Mouse (Mus musculus) liver, embryonic 16.5 days (tissue): ENCODE data around the gene Med16. TPM values are rescaled to one million over a fixed set of nuclear protein-coding genes. Genes with fewer than 3 reads are reported as not detected.
A peak's percentile ranks its signal among the peaks of the same experiment; 100 is the strongest.

Source experiments
- ATAC-seq: fragments of 200-750 bp; cut with Nextera tagmentation; 2 replicates; pipeline ENCODE4 v1.8.0; 2017; ENCODE audit warnings: low read depth, mild to moderate bottlenecking, moderate number of reproducible peaks, moderate library complexity
- H3K27ac ChIP-seq: fragments of 300-500 bp; sonication (generic); 2 replicates; pipeline ENCODE4 v1.5.1; 2014; ENCODE audit warnings: mild to moderate bottlenecking, low read length
- H3K27me3 ChIP-seq: fragments of 300-500 bp; sonication (generic); 2 replicates; pipeline ENCODE4 v1.6.1; 2014; ENCODE audit warnings: low read depth, low read length, mixed read lengths; ENCODE audit not compliant: control insufficient read depth, insufficient read depth
- H3K36me3 ChIP-seq: fragments of 300-500 bp; sonication (generic); 2 replicates; pipeline ENCODE4 v1.6.1; 2014; ENCODE audit warnings: mild to moderate bottlenecking; ENCODE audit not compliant: control insufficient read depth, insufficient read depth
- H3K4me1 ChIP-seq: fragments of 300-500 bp; sonication (generic); 2 replicates; pipeline ENCODE4 v1.6.1; 2014; ENCODE audit warnings: low read depth, low read length, mixed read lengths; ENCODE audit not compliant: control insufficient read depth
- H3K4me2 ChIP-seq: fragments of 300-500 bp; sonication (generic); 2 replicates; pipeline ENCODE4 v1.6.1; 2014; ENCODE audit warnings: low read depth, low read length, mixed read lengths
- H3K4me3 ChIP-seq: fragments of 300-500 bp; sonication (generic); 2 replicates; pipeline ENCODE4 v1.5.1; 2014; ENCODE audit warnings: low read depth, mild to moderate bottlenecking, low read length
- H3K9ac ChIP-seq: fragments of 300-500 bp; sonication (generic); 2 replicates; pipeline ENCODE4 v1.6.1; 2014; ENCODE audit warnings: low read depth, low read length
- H3K9me3 ChIP-seq: fragments of 300-500 bp; sonication (generic); replicated peaks from 2 replicates; pipeline ENCODE4 v1.6.1; 2016; ENCODE audit warnings: low read length; ENCODE audit not compliant: control insufficient read depth
- WGBS: fragments of 180-500 bp; shearing (Covaris S2); extraction: QIAGEN DNeasy Blood & Tissue Kit; methylation state at CpG from one replicate; pipeline ENCODE4 v1.1.7; 2014; ENCODE audit not compliant: insufficient replicate concordance; 5-methylcytosine and 5-hydroxymethylcytosine counted together
- polyA plus RNA-seq: library from polyadenylated mRNA; unstranded; fragments of >200 nt; fragmentation: Nextera tagmentation; extraction: Ambion mirVana; gene quantifications from 2 replicates; pipeline ENCODE4 v1.2.1, GENCODE M21; 2015

Gene Med16
- polyA plus RNA-seq, 1 experiment from 2014 or later, result 15.3 TPM

- 27% methylated on average over 6 of the region's 6 CpGs for WGBS
- peaks cover 58% of the 10 kb centered on the region for H3K4me1 ChIP-seq
These were observed 52.4 kb downstream of the Med16 start for GRCm38 (mm10) chr10:79856280-79856679.

DNA sequence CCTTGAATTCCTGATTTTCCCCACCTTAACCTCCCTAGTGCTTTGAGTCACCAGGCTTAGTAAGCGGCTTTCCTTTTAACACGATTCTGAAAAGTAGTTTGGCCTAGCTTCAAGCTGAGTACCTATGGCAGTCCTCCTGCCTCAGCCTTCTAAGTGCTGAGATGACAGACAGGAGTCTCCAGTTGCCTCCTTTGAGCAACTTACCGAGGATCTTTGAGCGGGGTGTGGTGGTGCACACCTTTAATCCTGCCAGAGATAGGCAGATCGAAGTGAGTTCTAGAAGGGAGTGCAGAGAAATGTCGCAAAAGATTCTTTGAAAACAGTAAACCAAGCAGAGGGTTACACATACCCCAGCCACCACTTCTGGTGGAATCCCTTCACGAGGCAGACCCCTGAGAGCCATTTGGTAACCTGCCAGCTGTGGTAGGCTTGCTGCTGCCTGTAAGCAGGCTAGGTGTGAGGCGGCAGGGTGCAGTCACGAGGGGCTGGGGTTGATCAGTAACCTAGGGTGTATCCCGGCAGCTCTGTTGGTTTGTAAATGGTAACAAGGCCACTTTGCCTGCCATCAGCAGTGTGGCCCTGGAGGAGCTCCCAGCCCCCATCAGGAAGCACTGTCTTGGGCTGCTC, 53.1 kb downstream of the Med16 start:
- H3K4me3 ChIP-seq, result peak overlapping the region; percentile 98
- no peaks in the 10 kb centered on the region for H3K9me3 ChIP-seq
- peak overlapping the region; percentile 93 for H3K9ac ChIP-seq
- H3K27ac ChIP-seq, result peak overlapping the region; percentile 97
- H3K4me2 ChIP-seq, result peak overlapping the region; percentile 84
- WGBS, result under 1% methylated on average over 10 of the region's 10 CpGs
- no peak for ATAC-seq
- no peaks in the 10 kb centered on the region for H3K27me3 ChIP-seq
- H3K4me1 ChIP-seq, result peaks cover 59% of the 10 kb centered on the region
- peaks cover 35% of the 10 kb centered on the region for H3K36me3 ChIP-seq

More at GRCm38 (mm10) chr10:79856280-79856679, 52.4 kb downstream of the Med16 start:
- H3K9ac ChIP-seq, result peak overlapping the region; percentile 93
- no peak for ATAC-seq
- H3K4me2 ChIP-seq, result peak overlapping the region; percentile 84
- H3K4me3 ChIP-seq, result peak overlapping the region; percentile 98
- H3K9me3 ChIP-seq, result no peaks in the 10 kb centered on the region
- peak overlapping the region; percentile 97 for H3K27ac ChIP-seq
- H3K36me3 ChIP-seq, result peaks cover 41% of the 10 kb centered on the region
- no peaks in the 10 kb centered on the region for H3K27me3 ChIP-seq

DNA sequence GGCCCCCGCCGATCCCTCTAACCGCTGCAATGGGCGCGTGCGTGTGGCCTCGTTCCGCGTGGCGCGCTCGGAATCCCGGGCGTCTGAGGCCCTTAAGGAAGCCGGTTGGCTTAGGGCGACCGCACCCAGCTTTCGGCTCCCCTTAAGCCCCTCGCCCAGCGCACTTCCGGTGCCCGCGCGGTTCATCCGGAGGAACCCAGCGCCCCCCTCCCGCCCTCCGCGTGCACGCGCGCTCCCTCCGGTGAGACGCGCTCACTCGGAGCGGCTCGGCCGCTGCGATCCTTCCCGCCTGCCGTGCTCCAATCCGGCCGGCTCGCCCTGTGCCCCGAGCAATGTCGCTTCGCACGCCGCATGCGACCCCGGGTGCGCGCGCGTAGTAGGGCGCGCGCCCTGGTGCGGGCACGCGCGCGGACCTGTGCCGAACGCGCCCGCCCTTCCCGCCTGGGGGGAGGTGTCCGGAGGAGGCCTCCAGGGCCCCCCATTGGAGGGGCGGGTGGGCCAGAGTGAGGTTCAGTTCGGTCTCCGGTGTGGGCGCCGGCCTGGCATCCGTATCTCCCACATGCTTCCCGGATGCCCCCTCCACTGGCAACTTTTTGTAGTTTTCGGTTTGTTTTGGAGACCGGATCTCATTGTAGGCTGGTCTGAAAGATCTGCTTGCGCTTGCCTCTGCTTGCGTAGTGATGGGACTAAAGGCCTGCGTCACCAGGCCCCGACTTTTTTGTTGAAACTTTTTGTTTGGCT, 53.8 kb downstream of the Med16 start:
- peak; percentile 12 for ATAC-seq
- Histone ChIP-seq H3K36me3 (peaks cover 28% of the 10 kb centered on the region), H3K9me3 (no peaks in the 10 kb centered on the region), H3K9ac (peak overlapping the region; percentile 93), H3K27me3 (no peaks in the 10 kb centered on the region), H3K4me1 (peaks cover 59% of the 10 kb centered on the region), H3K27ac (peak overlapping the region; percentile 97), H3K4me3 (peak overlapping the region; percentile 98), H3K4me2 (peak overlapping the region; percentile 84)
- 0% methylated on average over 75 of the region's 83 CpGs for WGBS

DNA sequence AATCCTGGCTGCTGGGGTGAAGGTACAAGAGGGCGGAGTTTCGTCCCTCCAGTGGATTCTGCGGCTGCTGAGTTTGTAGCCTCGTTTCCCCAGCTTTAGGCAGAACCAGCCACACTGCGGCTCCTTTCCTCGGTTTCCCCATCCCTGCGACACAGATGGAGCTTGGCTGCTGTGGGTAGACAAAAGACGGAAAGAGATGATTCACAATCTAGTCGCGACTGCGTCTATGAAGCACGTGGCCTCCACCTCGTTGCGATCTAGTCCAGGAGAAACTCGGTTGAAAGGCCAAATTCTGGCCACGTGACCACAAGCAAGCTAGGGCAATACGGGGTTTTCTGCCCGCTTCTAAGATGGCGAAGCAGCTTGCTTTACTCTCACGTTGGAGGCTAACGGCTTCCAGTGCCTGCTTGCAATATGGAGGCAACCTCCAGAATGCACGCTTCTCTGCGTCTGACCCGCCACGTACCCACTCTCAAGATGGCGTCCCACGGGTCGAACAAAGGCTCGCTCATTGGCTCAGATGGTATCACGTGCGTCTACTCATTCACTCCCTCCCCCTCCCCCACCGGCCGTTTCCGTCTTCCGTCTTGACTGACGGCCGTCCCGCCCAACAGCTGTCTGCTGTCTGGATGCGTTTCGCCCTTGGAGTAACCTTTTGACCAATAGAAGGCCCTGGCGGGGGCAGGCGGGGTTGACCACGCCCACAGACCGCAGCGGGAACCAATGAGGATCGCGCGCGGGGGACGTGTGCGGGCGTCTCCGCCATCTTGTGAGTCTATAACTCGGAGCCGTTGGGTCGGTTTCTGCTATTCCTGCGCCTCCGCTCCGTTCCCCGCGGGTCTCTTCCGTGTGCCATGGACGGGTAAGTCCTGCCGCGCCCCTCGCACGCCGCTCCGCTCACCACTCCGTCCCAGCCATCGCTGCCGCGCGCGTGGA, 54.6 kb downstream of the Med16 start, which contains the start of gene Ptbp1:
Gene Ptbp1, plus strand, starts transcription at position 568 of the 936 bp plus-strand sequence.
- Histone ChIP-seq H3K9ac (peak within 1 kb of the TSS; percentile 93), H3K4me3 (peak within 1 kb of the TSS; percentile 98), H3K4me2 (peak within 1 kb of the TSS; percentile 99), H3K36me3 (peaks cover 20% of the 10 kb centered on the region), H3K27me3 (no peaks in the 10 kb centered on the region), H3K4me1 (peaks cover 59% of the 10 kb centered on the region), H3K27ac (peak within 1 kb of the TSS; percentile 98), H3K9me3 (no peaks in the 10 kb centered on the region)
- ATAC-seq, result peak; percentile 90
- under 1% methylated on average over 75 of the region's 75 CpGs for WGBS

DNA sequence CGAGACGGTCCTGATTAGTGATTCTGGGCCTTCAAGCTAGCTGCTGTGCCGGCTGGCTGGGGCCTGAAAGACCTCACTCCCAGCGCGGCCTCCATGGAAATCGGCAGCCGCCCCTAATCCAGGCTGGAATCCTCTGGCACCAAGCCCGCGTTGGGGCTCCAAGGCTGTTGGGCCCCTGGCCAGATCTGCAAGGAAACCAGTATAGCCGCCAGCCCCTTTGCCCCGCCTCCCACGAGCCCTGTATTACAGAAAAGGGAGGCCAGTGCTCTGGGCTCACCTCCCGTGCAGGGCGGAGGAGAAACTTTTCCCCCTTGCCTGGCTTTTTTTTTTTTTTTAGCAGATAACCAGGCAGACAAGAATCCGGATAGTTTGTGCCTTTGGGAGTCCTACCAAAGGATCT, 55.3 kb downstream of the Med16 start:
- ATAC-seq, result peak; percentile 15; the same call in 1 of the 2 replicates
- H3K4me3 ChIP-seq, result peak overlapping the region; percentile 98
- H3K27me3 ChIP-seq, result no peaks in the 10 kb centered on the region
- peaks cover 13% of the 10 kb centered on the region for H3K36me3 ChIP-seq
- H3K4me1 ChIP-seq, result peaks cover 55% of the 10 kb centered on the region
- H3K9me3 ChIP-seq, result no peaks in the 10 kb centered on the region
- under 1% methylated on average over 15 of the region's 15 CpGs for WGBS
- H3K9ac ChIP-seq, result peak overlapping the region; percentile 73
- peak overlapping the region; percentile 99 for H3K4me2 ChIP-seq
- peak overlapping the region; percentile 98 for H3K27ac ChIP-seq

- no peak for ATAC-seq
- no peaks in the 10 kb centered on the region for H3K27me3 ChIP-seq
- H3K36me3 ChIP-seq, result peaks cover 10% of the 10 kb centered on the region
- WGBS, result 23% methylated on average over 8 of the region's 8 CpGs
- H3K4me1 ChIP-seq, result peaks cover 49% of the 10 kb centered on the region
- H3K27ac ChIP-seq, result peak overlapping the region; percentile 98
- no peaks in the 10 kb centered on the region for H3K9me3 ChIP-seq
- peak overlapping the region; percentile 99 for H3K4me2 ChIP-seq
- H3K9ac ChIP-seq, result peak overlapping the region; percentile 73
- H3K4me3 ChIP-seq, result peak overlapping the region; percentile 98
These were observed 55.9 kb downstream of the Med16 start for GRCm38 (mm10) chr10:79852827-79853226.

DNA sequence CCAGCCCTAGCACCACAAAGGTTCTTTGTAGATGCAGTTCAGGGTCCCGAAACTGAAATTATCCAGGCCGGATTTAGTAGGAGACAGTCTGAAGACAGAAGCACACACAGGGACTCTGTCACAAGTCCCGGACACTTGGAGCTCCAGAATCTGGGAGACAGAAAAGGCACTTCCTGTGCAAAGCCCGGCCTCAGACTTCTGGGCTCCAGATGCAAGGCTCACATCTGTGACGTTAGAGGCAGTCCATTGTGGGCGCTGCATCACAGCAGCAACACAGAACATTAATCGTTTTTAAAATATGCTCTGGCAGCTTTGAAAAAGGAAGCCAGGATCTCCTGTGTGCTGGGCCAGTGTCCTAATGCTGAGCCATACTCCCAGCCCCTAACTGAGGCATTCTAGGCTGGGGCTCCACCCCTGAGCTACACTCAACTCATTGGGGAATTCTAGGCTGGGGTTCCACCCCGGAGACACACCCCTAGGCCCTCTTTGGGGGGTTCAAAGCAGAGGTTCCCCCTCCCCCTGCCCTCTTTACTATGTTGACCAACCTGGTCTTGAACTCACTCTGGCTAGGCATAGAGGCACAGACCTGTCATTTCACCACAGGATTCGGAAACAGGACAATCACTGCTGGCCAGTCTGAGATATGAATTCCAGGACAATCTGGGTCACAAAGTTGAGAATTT, 56.5 kb downstream of the Med16 start:
- Histone ChIP-seq H3K36me3 (peaks cover 10% of the 10 kb centered on the region), H3K4me3 (peak overlapping the region; percentile 98), H3K9ac (no peak overlapping the region; the same call in 1 of the 2 replicates), H3K27me3 (no peaks in the 10 kb centered on the region), H3K9me3 (no peaks in the 10 kb centered on the region), H3K27ac (peak overlapping the region; percentile 98), H3K4me2 (peak overlapping the region; percentile 99), H3K4me1 (peaks cover 43% of the 10 kb centered on the region)
- WGBS, result 38% methylated on average over 9 of the region's 9 CpGs
- ATAC-seq, result no peak

DNA sequence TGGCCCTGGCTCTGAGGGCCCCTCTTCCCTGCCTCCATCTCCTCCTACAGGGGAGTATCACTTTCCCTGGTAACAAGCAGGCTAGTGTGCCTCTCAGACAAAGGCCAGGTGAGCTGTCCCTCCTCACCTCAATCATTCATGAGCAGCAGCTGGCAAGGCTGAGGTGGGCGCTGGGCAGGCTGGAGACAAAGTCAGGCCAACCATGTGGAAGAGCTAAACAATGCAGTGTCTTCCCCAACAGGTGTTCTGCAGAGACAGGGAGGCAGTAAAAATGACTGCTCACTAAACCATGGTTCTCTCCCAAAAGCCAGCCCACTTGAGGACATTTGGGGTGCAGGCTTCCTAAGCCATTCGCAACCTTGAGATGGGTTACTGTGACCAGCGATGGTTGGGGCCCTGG, 57.1 kb downstream of the Med16 start:
- peak overlapping the region; percentile 98 for H3K27ac ChIP-seq
- ATAC-seq, result no peak
- WGBS, result 49% methylated on average over 3 of the region's 3 CpGs
- H3K9ac ChIP-seq, result no peak overlapping the region; the same call in 1 of the 2 replicates
- H3K36me3 ChIP-seq, result peaks cover 5% of the 10 kb centered on the region
- H3K4me1 ChIP-seq, result peaks cover 37% of the 10 kb centered on the region
- H3K9me3 ChIP-seq, result no peaks in the 10 kb centered on the region
- H3K4me3 ChIP-seq, result no peak overlapping the region
- H3K4me2 ChIP-seq, result no peak overlapping the region
- H3K27me3 ChIP-seq, result no peaks in the 10 kb centered on the region
